Mouse (Mus musculus) midbrain, embryonic 11.5 days (tissue): Measurements from ENCODE around the gene Fblim1. TPM values are rescaled to one million over a fixed set of nuclear protein-coding genes. Genes with fewer than 3 reads are reported as not detected.

Experiments used
- ATAC-seq: fragments of 200-750 bp; cut with Nextera tagmentation; 2 replicates; pipeline ENCODE4 v1.8.0; 2017; ENCODE audit warnings: moderate TSS enrichment, moderate library complexity; ENCODE audit not compliant: low FRiP score
- DNase-seq: peaks from one replicate; pipeline ENCODE4 v3.0.0; 2015; ENCODE audit warnings: low spot score; ENCODE audit errors: missing footprints
- H3K27ac ChIP-seq: fragments of 300-500 bp; sonication (generic); 2 replicates; pipeline ENCODE4 v1.5.1; 2014; ENCODE audit warnings: low read depth, low read length
- H3K27me3 ChIP-seq: fragments of 300-500 bp; sonication (generic); 2 replicates; pipeline ENCODE4 v1.6.1; 2014; ENCODE audit warnings: mild to moderate bottlenecking, low read length, moderate library complexity, mixed read lengths; ENCODE audit not compliant: control insufficient read depth, insufficient read depth
- H3K36me3 ChIP-seq: fragments of 300-500 bp; sonication (generic); 2 replicates; pipeline ENCODE4 v1.6.1; 2014; ENCODE audit warnings: mild to moderate bottlenecking, low read length, moderate library complexity, mixed read lengths; ENCODE audit not compliant: control insufficient read depth, insufficient read depth
- H3K4me1 ChIP-seq: fragments of 300-500 bp; sonication (generic); 2 replicates; pipeline ENCODE4 v1.6.1; 2014; ENCODE audit warnings: low read length; ENCODE audit not compliant: control insufficient read depth, insufficient read depth
- H3K4me2 ChIP-seq: fragments of 300-500 bp; sonication (generic); 2 replicates; pipeline ENCODE4 v1.6.1; 2014; ENCODE audit warnings: mild to moderate bottlenecking, moderate library complexity
- H3K4me3 ChIP-seq: fragments of 300-500 bp; sonication (generic); 2 replicates; pipeline ENCODE4 v1.5.1; 2014; ENCODE audit warnings: low read depth, low read length
- H3K9ac ChIP-seq: fragments of 300-500 bp; sonication (generic); 2 replicates; pipeline ENCODE4 v1.6.1; 2014; ENCODE audit warnings: low read length
- H3K9me3 ChIP-seq: fragments of 300-500 bp; sonication (generic); 2 replicates; pipeline ENCODE4 v1.6.1; 2016; ENCODE audit warnings: low read length; ENCODE audit not compliant: control insufficient read depth
- WGBS: fragments of 180-500 bp; shearing (Covaris S2); extraction: QIAGEN DNeasy Blood & Tissue Kit; methylation state at CpG from one replicate; pipeline ENCODE4 v1.1.7; 2014; 5-methylcytosine and 5-hydroxymethylcytosine counted together
- polyA plus RNA-seq: library from polyadenylated mRNA; unstranded; fragments of >200 nt; fragmentation: Nextera tagmentation; extraction: Ambion mirVana; gene quantifications from 2 replicates; pipeline ENCODE4 v1.2.1, GENCODE M21; 2014

Gene Fblim1
- polyA plus RNA-seq, 1 experiment from 2014 or later, result 20.0 TPM

GRCm38 (mm10) chr4:141536291-141537225 lies 69.3 kb downstream of the Fblim1 start:
- peak overlapping the region; percentile 98 for H3K4me3 ChIP-seq
- H3K27me3 ChIP-seq, result no peaks in the 10 kb centered on the region
- H3K36me3 ChIP-seq, result no peaks in the 10 kb centered on the region
- DNase-seq, result peak; percentile 99
- WGBS, result under 1% methylated on average over 61 of the region's 61 CpGs
- peaks cover 21% of the 10 kb centered on the region for H3K4me1 ChIP-seq
- H3K9me3 ChIP-seq, result no peaks in the 10 kb centered on the region
- peak; percentile 80 for ATAC-seq
- H3K27ac ChIP-seq, result peak overlapping the region; percentile 93
- peak overlapping the region; percentile 92 for H3K4me2 ChIP-seq
- peak overlapping the region; percentile 95 for H3K9ac ChIP-seq

DNA sequence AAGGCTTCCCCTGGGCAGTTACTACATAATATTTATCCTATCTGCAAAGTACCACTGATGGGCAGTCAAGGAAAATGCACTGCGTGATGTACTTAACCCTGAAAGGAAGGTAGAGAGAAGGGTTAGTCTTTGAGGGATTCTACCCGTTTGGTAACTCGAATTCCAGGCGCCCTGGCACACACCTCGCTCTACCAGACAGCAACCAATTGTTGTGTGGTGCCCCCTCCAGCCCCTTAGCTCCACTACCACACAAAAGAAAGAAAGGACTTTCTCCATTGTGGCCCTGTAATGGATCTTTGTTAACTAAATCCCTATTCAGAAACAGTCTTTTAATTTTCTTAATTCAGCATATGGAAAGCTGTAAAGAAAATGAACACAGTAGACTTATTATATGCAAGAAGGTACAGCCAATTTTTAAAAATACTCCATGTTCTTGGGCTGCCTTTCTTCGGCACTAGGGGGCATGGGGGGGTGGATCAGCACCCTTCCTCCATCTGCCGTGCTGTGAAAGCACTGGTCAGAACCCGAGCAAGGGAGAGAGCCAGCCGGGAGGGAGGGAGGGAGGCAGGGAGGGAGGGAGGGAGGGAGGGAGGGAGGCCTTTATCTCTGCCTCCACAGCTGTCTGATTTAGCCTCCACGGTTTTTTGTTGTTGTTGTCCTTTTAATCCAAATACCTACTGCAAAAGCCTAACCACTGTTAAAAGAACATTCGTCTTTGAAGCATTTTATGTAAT lies 70.8 kb downstream of the Fblim1 start:
- H3K9me3 ChIP-seq, result no peaks in the 10 kb centered on the region
- DNase-seq, result peak; percentile 95
- H3K4me1 ChIP-seq, result peaks cover 21% of the 10 kb centered on the region
- no peaks in the 10 kb centered on the region for H3K27me3 ChIP-seq
- peak; percentile 59 for ATAC-seq
- no peaks in the 10 kb centered on the region for H3K36me3 ChIP-seq
- H3K9ac ChIP-seq, result peak overlapping the region; percentile 95
- 5% methylated on average over 9 of the region's 11 CpGs for WGBS
- H3K4me2 ChIP-seq, result peak overlapping the region; percentile 92
- H3K27ac ChIP-seq, result peak overlapping the region; percentile 93
- peak overlapping the region; percentile 98 for H3K4me3 ChIP-seq

GRCm38 (mm10) chr4:141530979-141531378 lies 74.9 kb downstream of the Fblim1 start:
- ATAC-seq (no peak), DNase-seq (no peak)
- Histone ChIP-seq H3K9ac (no peak overlapping the region), H3K9me3 (no peaks in the 10 kb centered on the region), H3K36me3 (no peaks in the 10 kb centered on the region), H3K27me3 (no peaks in the 10 kb centered on the region), H3K4me2 (no peak overlapping the region), H3K27ac (no peak overlapping the region), H3K4me1 (peaks cover 17% of the 10 kb centered on the region), H3K4me3 (no peak overlapping the region)
- 87% methylated on average over 15 of the region's 15 CpGs for WGBS

DNA sequence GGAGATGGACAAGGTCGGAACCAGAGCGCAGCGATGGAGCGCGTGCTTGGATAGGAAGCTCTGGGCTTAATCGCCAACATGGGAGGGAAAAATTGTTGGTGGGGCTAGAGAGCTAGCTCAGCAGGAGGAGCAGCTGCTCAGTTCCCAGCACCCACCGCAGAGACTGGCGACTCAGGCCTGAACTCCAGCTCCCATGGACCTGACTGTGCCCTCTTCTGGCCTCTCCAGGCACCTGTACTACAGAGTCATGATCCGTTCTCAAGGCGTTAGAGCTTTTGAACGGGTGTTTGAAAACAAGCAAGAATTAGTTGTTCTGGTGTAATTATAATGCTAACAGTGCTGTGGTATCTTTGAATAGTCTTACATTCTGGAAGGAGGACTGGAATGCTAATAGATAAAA lies 77.0 kb downstream of the Fblim1 start:
- 89% methylated on average over 11 of the region's 11 CpGs for WGBS
- Histone ChIP-seq H3K27ac (no peak overlapping the region), H3K4me1 (peaks cover 3% of the 10 kb centered on the region), H3K4me2 (no peak overlapping the region), H3K9me3 (no peaks in the 10 kb centered on the region), H3K36me3 (no peaks in the 10 kb centered on the region), H3K27me3 (no peaks in the 10 kb centered on the region), H3K9ac (no peak overlapping the region), H3K4me3 (no peak overlapping the region)
- DNase-seq, result no peak
- ATAC-seq, result no peak

GRCm38 (mm10) chr4:141526936-141527650 lies 78.8 kb downstream of the Fblim1 start:
- no peaks in the 10 kb centered on the region for H3K27me3 ChIP-seq
- H3K4me1 ChIP-seq, result no peaks in the 10 kb centered on the region
- no peak overlapping the region for H3K4me2 ChIP-seq
- no peak overlapping the region for H3K9ac ChIP-seq
- no peaks in the 10 kb centered on the region for H3K9me3 ChIP-seq
- 85% methylated on average over 7 of the region's 7 CpGs for WGBS
- H3K27ac ChIP-seq, result no peak overlapping the region
- peaks cover 1% of the 10 kb centered on the region; the same call in 1 of the 2 replicates for H3K36me3 ChIP-seq
- ATAC-seq (no peak), DNase-seq (no peak)
- H3K4me3 ChIP-seq, result no peak overlapping the region

Other genes starting within 250 kb of the Fblim1 start
- gene Fam131c, start 237.9 kb downstream of the Fblim1 start, polyA plus RNA-seq, result 2.2 and 2.9 TPM in 2 replicates
- not detected in 2 replicates for gene Clcnka, start 207.4 kb downstream of the Fblim1 start, polyA plus RNA-seq
- not detected in 2 replicates for gene Clcnkb, start 190.1 kb downstream of the Fblim1 start, polyA plus RNA-seq
- gene Hspb7, start 185.3 kb downstream of the Fblim1 start, polyA plus RNA-seq, result not detected in 2 replicates
- not detected in 2 replicates for gene Srarp, start 170.0 kb downstream of the Fblim1 start, polyA plus RNA-seq
- gene Zbtb17, start 161.4 kb downstream of the Fblim1 start, polyA plus RNA-seq, result 37.4 and 40.6 TPM in 2 replicates
- gene Spen, start 67.5 kb downstream of the Fblim1 start, polyA plus RNA-seq, result 15.7 and 17.1 TPM in 2 replicates
- gene Tmem82, start 12.5 kb upstream of the Fblim1 start, polyA plus RNA-seq, result 0.48 and 0.59 TPM in 2 replicates
- not detected in 2 replicates for gene Slc25a34, start 17.7 kb upstream of the Fblim1 start, polyA plus RNA-seq
- gene Plekhm2, start 58.8 kb upstream of the Fblim1 start, polyA plus RNA-seq, result 2.4 and 3.0 TPM in 2 replicates
- 0.11 and 1.4 TPM in 2 replicates for gene Rsc1a1, start 79.5 kb upstream of the Fblim1 start, polyA plus RNA-seq
- 17.5 and 18.1 TPM in 2 replicates for gene Ddi2, start 117.3 kb upstream of the Fblim1 start, polyA plus RNA-seq
- gene Agmat, start 140.6 kb upstream of the Fblim1 start, polyA plus RNA-seq, result not detected in 2 replicates
- 4.7 and 5.4 TPM in 2 replicates for gene Dnajc16, start 184.8 kb upstream of the Fblim1 start, polyA plus RNA-seq
- gene Casp9, start 187.5 kb upstream of the Fblim1 start, polyA plus RNA-seq, result 17.8 and 18.6 TPM in 2 replicates
- gene Cela2a, start 220.1 kb upstream of the Fblim1 start, polyA plus RNA-seq, result not detected in 2 replicates
- gene Ctrc, start 240.3 kb upstream of the Fblim1 start, polyA plus RNA-seq, result not detected in 2 replicates